Mouse (Mus musculus) testis, postnatal 10 days (tissue): ENCODE results near the gene Nsdhl.

Experiments used
- DNase-seq: peaks from one replicate; pipeline ENCODE4 v3.0.0; 2021; ENCODE audit warnings: low spot score

Nsdhl gene

GRCm38 (mm10) chrX:73003110-73003509 is 84.8 kb downstream of the Nsdhl start:
- DNase-seq: no peak

- no peak for DNase-seq
These were observed 87.3 kb downstream of the Nsdhl start for GRCm38 (mm10) chrX:73005678-73006077.

- DNase-seq: peak; percentile 91
These were observed 89.5 kb downstream of the Nsdhl start for GRCm38 (mm10) chrX:73007597-73008479.
